Mouse (Mus musculus) gastrocnemius, postnatal 25 days (tissue): Measurements from ENCODE around the gene Adam17. TPM values are rescaled to one million over a fixed set of nuclear protein-coding genes. Genes with fewer than 3 reads are reported as not detected.

Experiments
- total RNA-seq, 2 experiments: library from RNA; stranded (reverse); gene quantifications; 1 replicate in 1 of 2; 2 replicates in 1 of 2; pipeline ENCODE4 v1.2.3; 2021

Gene Adam17
- total RNA-seq, 2 experiments from 2014 or later: 20.9 to 21.3 TPM

Other genes with a start within 250 kb of the Adam17 start
- 10 to 100 TPM; 19.0 to 20.1 TPM for gene Cpsf3, start 88.2 kb downstream of the Adam17 start, total RNA-seq
- gene Itgb1bp1, start 87.3 kb downstream of the Adam17 start, total RNA-seq: 10 to 100 TPM; 34.8 to 37.9 TPM
- 10 to 100 TPM in 1 of 2 experiments, 1 to 10 TPM in 1; 3.7 to 10.9 TPM for gene Iah1, start 57.2 kb downstream of the Adam17 start, total RNA-seq
- 10 to 100 TPM; 28.6 to 36.6 TPM for gene Ywhaq, start 44.0 kb upstream of the Adam17 start, total RNA-seq